Comparison of ENCODE assay signal across 10 mouse cellular contexts in the genomic region with DNA sequence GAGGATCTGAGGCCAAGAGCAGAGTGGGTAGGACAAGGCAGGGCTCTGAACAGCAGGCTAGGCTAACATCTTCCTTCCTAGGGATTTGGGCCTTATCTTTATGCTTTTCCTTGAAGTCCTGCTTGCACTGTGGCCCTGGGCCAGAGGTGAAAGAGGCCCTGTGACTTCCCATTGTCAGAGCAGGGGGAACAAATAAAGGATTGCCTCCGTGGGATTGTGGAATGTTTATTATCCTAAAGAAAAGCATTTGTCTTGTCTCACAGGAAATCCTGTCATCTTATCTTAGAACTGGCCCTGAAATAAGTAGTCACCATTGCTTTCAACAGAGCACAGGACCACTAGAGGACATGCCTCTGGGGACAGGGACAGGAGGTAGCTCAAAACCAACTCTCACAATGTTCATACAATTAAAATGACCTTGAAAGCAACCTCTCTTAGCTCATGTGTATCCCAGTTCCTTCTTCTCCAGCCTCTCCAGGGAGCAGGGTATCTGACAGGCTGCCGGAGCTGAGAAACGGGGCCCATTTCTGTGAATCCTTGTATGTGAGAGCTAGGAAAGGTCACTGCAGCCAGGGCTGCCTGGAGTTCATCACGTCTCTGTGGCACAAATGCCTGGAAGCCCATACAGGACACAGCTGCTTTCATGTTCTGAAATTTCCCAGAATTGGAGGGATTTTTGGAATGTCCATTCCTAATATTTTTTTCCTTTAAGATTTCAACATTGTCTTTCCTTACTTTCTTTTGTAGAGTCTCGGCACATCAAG. TPM values are rescaled to one million over a fixed set of nuclear protein-coding genes. Genes with fewer than 3 reads are reported as not detected.
DNase-seq lines count a peak whose midpoint lies in the region; ATAC-seq and TF ChIP-seq lines count a peak whose summit lies in the region.
"Had no signal": no experiment of that assay in that cellular context is flagged by ENCODE, and none has a peak within 500 bp of the region (broad histone marks: within the 10 kb centered on the region; RNA-seq: fewer than 3 reads in every experiment).

No protein-coding gene starts in this region.

- no peaks in the 10 kb centered on the region for H3K36me3 ChIP-seq in testis, adult 2 months (ENCODE audit: control insufficient read depth, insufficient read depth, low read length)
- H3K36me3 ChIP-seq in heart, postnatal 0 days (replicated peaks; ENCODE audit: control insufficient read depth, insufficient read depth, low read length): no peaks in the 10 kb centered on the region
- H3K36me3 ChIP-seq in liver, embryonic 11.5 days (ENCODE audit: control insufficient read depth, insufficient read depth, low read length): no peaks in the 10 kb centered on the region
- no peaks in the 10 kb centered on the region for H3K36me3 ChIP-seq in intestine, postnatal 0 days (ENCODE audit: control insufficient read depth, insufficient read depth)
- H3K36me3 ChIP-seq: embryonic facial prominence, embryonic 12.5 days had no signal

- H3K4me1 ChIP-seq in testis, adult 2 months (ENCODE audit: control insufficient read depth, insufficient read depth, low read length): no peaks in the 10 kb centered on the region
- peaks cover 15% of the 10 kb centered on the region for H3K4me1 ChIP-seq in heart, postnatal 0 days (ENCODE audit: control insufficient read depth, insufficient read depth)
- peaks cover 3% of the 10 kb centered on the region; the same call in 1 of the 2 replicates for H3K4me1 ChIP-seq in liver, embryonic 11.5 days (replicated peaks; ENCODE audit: control insufficient read depth, insufficient read depth, low read length)
- H3K4me1 ChIP-seq in intestine, postnatal 0 days (replicated peaks; ENCODE audit: control insufficient read depth, insufficient read depth, low read length): no peaks in the 10 kb centered on the region

- DNase-seq in testis, postnatal 14 days (ENCODE audit: low spot score): no peak
- DNase-seq in heart, postnatal 0 days (ENCODE audit: low spot score): peak; percentile 69
- DNase-seq in liver, embryonic 11.5 days (ENCODE audit: low spot score): no peak
- peak; percentile 65 for DNase-seq in yolk sac, embryonic 10.5 days (ENCODE audit: low spot score)
- DNase-seq in retina, embryonic 14.5 days (ENCODE audit: low spot score): no peak
- no peak for DNase-seq in spleen, adult 18-20 months
- DNase-seq: thymus, adult 2 months had no signal

- no peak overlapping the region for H3K4me3 ChIP-seq in testis, adult 2 months (ENCODE audit: control insufficient read depth, low read depth, low read length)
- H3K4me3 ChIP-seq in heart, postnatal 0 days (ENCODE audit: low read depth, low read length): no peak overlapping the region
- no peak overlapping the region for H3K4me3 ChIP-seq in liver, embryonic 11.5 days (ENCODE audit: low read depth, low read length)
- no peak overlapping the region for H3K4me3 ChIP-seq in intestine, postnatal 0 days (ENCODE audit: low read depth, low read length)
- H3K4me3 ChIP-seq: embryonic facial prominence, embryonic 12.5 days had no signal

- TF ChIP-seq EP300 in heart, postnatal 0 days (IDR thresholded peaks at IDR 0.05; ENCODE audit: low read depth): peak; percentile 64; the same call in 1 of the 2 replicates

- no peak for TF ChIP-seq CTCF in testis, adult 2 months (IDR thresholded peaks at IDR 0.05; ENCODE audit: control insufficient read depth, insufficient read depth, insufficient replicate concordance, low read depth, low read length)
- no peak for TF ChIP-seq CTCF in heart, postnatal 0 days (IDR thresholded peaks at IDR 0.05; ENCODE audit: low read depth)
- no peak for TF ChIP-seq CTCF in intestine, postnatal 0 days (IDR thresholded peaks at IDR 0.05; ENCODE audit: low read depth)

- peak; percentile 79 for ATAC-seq in heart, postnatal 0 days (ENCODE audit: insufficient read depth, low read depth)
- peak; percentile 45; the same call in 1 of the 2 replicates for ATAC-seq in liver, embryonic 11.5 days (replicated peaks; ENCODE audit: low FRiP score)
- no peak for ATAC-seq in intestine, postnatal 0 days

- no peak overlapping the region for H3K4me2 ChIP-seq in heart, postnatal 0 days (ENCODE audit: low read depth, low read length)
- H3K4me2 ChIP-seq in liver, embryonic 11.5 days: no peak overlapping the region
- no peak overlapping the region for H3K4me2 ChIP-seq in intestine, postnatal 0 days (replicated peaks; ENCODE audit: low read depth)
- H3K4me2 ChIP-seq: embryonic facial prominence, embryonic 12.5 days had no signal

- WGBS in heart, postnatal 0 days: 20% methylated on average over 5 of the region's 5 CpGs
- WGBS in liver, embryonic 11.5 days: 39% methylated on average over 5 of the region's 5 CpGs
- 38% methylated on average over 5 of the region's 5 CpGs for WGBS in intestine, postnatal 0 days

- peak overlapping the region; percentile 7; the same call in 1 of the 2 replicates for H3K27ac ChIP-seq in testis, adult 2 months (ENCODE audit: control insufficient read depth, insufficient read depth, low read depth, low read length)
- peak overlapping the region; percentile 36 for H3K27ac ChIP-seq in heart, postnatal 0 days (ENCODE audit: low read depth)
- no peak overlapping the region for H3K27ac ChIP-seq in liver, embryonic 11.5 days (ENCODE audit: low read depth, low read length)
- H3K27ac ChIP-seq in intestine, postnatal 0 days (ENCODE audit: low read depth, low read length): no peak overlapping the region
- H3K27ac ChIP-seq: embryonic facial prominence, embryonic 12.5 days had no signal

- H3K27me3 ChIP-seq in testis, adult 2 months (ENCODE audit: control insufficient read depth, insufficient read depth, low read length): no peaks in the 10 kb centered on the region
- H3K27me3 ChIP-seq in heart, postnatal 0 days (ENCODE audit: control insufficient read depth, insufficient read depth, low read length): no peaks in the 10 kb centered on the region
- no peaks in the 10 kb centered on the region for H3K27me3 ChIP-seq in liver, embryonic 11.5 days (replicated peaks; ENCODE audit: control insufficient read depth, insufficient read depth, low read length)
- peaks cover 42% of the 10 kb centered on the region for H3K27me3 ChIP-seq in intestine, postnatal 0 days (replicated peaks; ENCODE audit: control insufficient read depth, insufficient read depth, low read length)
- H3K27me3 ChIP-seq: embryonic facial prominence, embryonic 12.5 days had no signal

- no peaks in the 10 kb centered on the region for H3K9me3 ChIP-seq in heart, postnatal 0 days (replicated peaks; ENCODE audit: control insufficient read depth, low read length)
- no peaks in the 10 kb centered on the region for H3K9me3 ChIP-seq in liver, embryonic 11.5 days (ENCODE audit: control insufficient read depth, low read length)
- H3K9me3 ChIP-seq in intestine, postnatal 0 days (ENCODE audit: control insufficient read depth): no peaks in the 10 kb centered on the region
- H3K9me3 ChIP-seq: embryonic facial prominence, embryonic 12.5 days had no signal

- H3K9ac ChIP-seq in heart, postnatal 0 days (replicated peaks; ENCODE audit: low read depth, low read length): no peak overlapping the region
- no peak overlapping the region for H3K9ac ChIP-seq in liver, embryonic 11.5 days (ENCODE audit: low read depth, low read length)
- no peak overlapping the region for H3K9ac ChIP-seq in intestine, postnatal 0 days (ENCODE audit: low read depth, low read length)
- H3K9ac ChIP-seq: embryonic facial prominence, embryonic 12.5 days had no signal

- no peak for TF ChIP-seq POLR2A in testis, adult 2 months (IDR thresholded peaks at IDR 0.05; ENCODE audit: control insufficient read depth, low read depth, low read length)

RNA-seq across cellular contexts. Expression of gene Rdx, which starts 19.5 kb away (rescaled TPM):
- polyA plus RNA-seq in testis, adult 2 months (2012; rRNA removed): 13.8 and 17.9 TPM in 2 replicates
- total RNA-seq in heart, postnatal 0 days (2014; rRNA removed; ENCODE audit: low replicate concordance): 105 and 118 TPM in 2 replicates
- 102 and 103 TPM in 2 replicates for polyA plus RNA-seq in heart, postnatal 0 days (2015; fragmentation: Nextera tagmentation; extraction: Ambion mirVana)
- 146 and 148 TPM in 2 replicates for polyA plus RNA-seq in liver, embryonic 11.5 days (2014; fragmentation: Nextera tagmentation; extraction: Ambion mirVana)
- 31.3 and 34.9 TPM in 2 replicates for polyA plus RNA-seq in intestine, postnatal 0 days (2015; fragmentation: Nextera tagmentation; extraction: Ambion mirVana)

Comparison
In these comparisons a context has a peak if more than half of its experiments do, and no peak if none do; other contexts are left out.
1. H3K27ac ChIP-seq: peak in testis, adult 2 months (single experiment) and heart, postnatal 0 days (single experiment); none in liver, embryonic 11.5 days (single experiment) and intestine, postnatal 0 days (single experiment).
2. DNase-seq: peak in heart, postnatal 0 days (single experiment) and yolk sac, embryonic 10.5 days (single experiment); none in testis, postnatal 14 days (single experiment), liver, embryonic 11.5 days (single experiment), retina, embryonic 14.5 days (single experiment) and spleen, adult 18-20 months (0 of 2).